Mouse (Mus musculus) left cerebral cortex, adult 18-20 months (tissue): ENCODE results near the gene 3110001I22Rik. TPM values are rescaled to one million over a fixed set of nuclear protein-coding genes. Genes with fewer than 3 reads are reported as not detected.
"Not testable (repeated sequence)": the region's sequence is repeated elsewhere in the genome, so short reads cannot be mapped to it uniquely, and the experiment has no call there.

Experiments
- DNase-seq, 2 experiments: peaks; one replicate each; pipeline ENCODE4 v3.0.0; 2021 to 2022; ENCODE audit warnings: low spot score in 2 of 2, mixed read lengths in 1 of 2
- long read RNA-seq, 2 experiments: library from polyadenylated mRNA; stranded (forward); transcript quantifications; one replicate each; pipeline ENCODE4 v2.0.0; 2021
- total RNA-seq, 2 experiments: library from RNA; stranded (reverse); gene quantifications; 2 replicates each; pipeline ENCODE4 v1.2.3; 2021

The 3110001I22Rik gene
- 1 to 10 TPM; 3.5 to 4.0 TPM for total RNA-seq
- long read RNA-seq, experiment 1, transcript 3110001I22Rik-203 (2 exons, 1,705 nt) = major isoform, 7 of 7 reads
- long read RNA-seq, experiment 1, partial matches to known transcripts = 0 of 7 reads
- long read RNA-seq, experiment 1, other reads (novel, unspliced or antisense) = 0 of 7 reads
- long read RNA-seq, experiment 2, partial matches to known transcripts = 0 of 1 reads
- long read RNA-seq, experiment 2, other reads (novel, unspliced or antisense) = 0 of 1 reads

GRCm38 (mm10) chr16:13671685-13672385 is at the start of gene 3110001I22Rik, which contains the start of gene Bfar:
Gene 3110001I22Rik (plus strand): TSS chr16:13671929.
Gene Bfar (plus strand): TSS chr16:13671858.
- peak; percentile 83 to 87 for DNase-seq

- DNase-seq = peak; percentile 4 to 6
These were observed 43.4 kb upstream of the 3110001I22Rik start for GRCm38 (mm10) chr16:13628345-13628744.

- not testable (repeated sequence) for DNase-seq
These were observed 33.5 kb upstream of the 3110001I22Rik start for GRCm38 (mm10) chr16:13638198-13638597.

- no peak for DNase-seq
These were observed 32.2 kb upstream of the 3110001I22Rik start for GRCm38 (mm10) chr16:13639508-13639907.

GRCm38 (mm10) chr16:13640064-13640463 is 31.7 kb upstream of the 3110001I22Rik start:
- no peak for DNase-seq

GRCm38 (mm10) chr16:13644474-13644873 is 27.3 kb upstream of the 3110001I22Rik start:
- DNase-seq = no peak

GRCm38 (mm10) chr16:13645930-13646329 is 25.8 kb upstream of the 3110001I22Rik start:
- DNase-seq = no peak

- no peak for DNase-seq
These were observed 12.8 kb upstream of the 3110001I22Rik start for GRCm38 (mm10) chr16:13658886-13659285.

GRCm38 (mm10) chr16:13660736-13661135 is 11.0 kb upstream of the 3110001I22Rik start:
- DNase-seq = no peak

- DNase-seq = peak; percentile 95 to 98
These were observed 3.8 kb upstream of the 3110001I22Rik start, which contains the start of gene Parn for GRCm38 (mm10) chr16:13667878-13668343. Gene Parn (minus strand): TSS chr16:13668170.

- DNase-seq = no peak
These were observed 3.2 kb upstream of the 3110001I22Rik start for GRCm38 (mm10) chr16:13668402-13669108.

GRCm38 (mm10) chr16:13669282-13669681 is 2.4 kb upstream of the 3110001I22Rik start:
- no peak for DNase-seq

- not testable (repeated sequence) for DNase-seq
These were observed 833 bp upstream of the 3110001I22Rik start for GRCm38 (mm10) chr16:13670896-13671295.

GRCm38 (mm10) chr16:13672386-13672898 is 713 bp downstream of the 3110001I22Rik start:
- DNase-seq = peak; percentile 13 to 29

GRCm38 (mm10) chr16:13673114-13673513 is 1.4 kb downstream of the 3110001I22Rik start:
- no peak for DNase-seq

- no peak for DNase-seq
These were observed 2.8 kb downstream of the 3110001I22Rik start for GRCm38 (mm10) chr16:13674511-13674910.

GRCm38 (mm10) chr16:13678601-13679319 is 7.0 kb downstream of the 3110001I22Rik start:
- no peak for DNase-seq

GRCm38 (mm10) chr16:13698998-13699397 is 27.3 kb downstream of the 3110001I22Rik start:
- no peak for DNase-seq

- no peak for DNase-seq
These were observed 30.5 kb downstream of the 3110001I22Rik start for GRCm38 (mm10) chr16:13702184-13702583.

GRCm38 (mm10) chr16:13704676-13705075 is 32.9 kb downstream of the 3110001I22Rik start:
- no peak for DNase-seq

GRCm38 (mm10) chr16:13714910-13715309 is 43.2 kb downstream of the 3110001I22Rik start:
- DNase-seq = no peak
